Mouse (Mus musculus): ENCODE measurements around the gene Akna. TPM values are rescaled to one million over a fixed set of nuclear protein-coding genes. Genes with fewer than 3 reads are reported as not detected.

Akna gene
- 284 to 329 TPM (median 303 TPM) in 4 replicates for total RNA-seq (2023; ENCODE audit: inconsistent age)

GRCm38 (mm10) chr4:63403040-63403959 lies at the start of gene Akna:
Gene Akna, minus strand, starts transcription at chr4:63403354.

GRCm38 (mm10) chr4:63362150-63362549 lies 41.0 kb downstream of the Akna start, which contains the start of gene Orm2:
Gene Orm2, plus strand, starts transcription at chr4:63362449.

GRCm38 (mm10) chr4:63355877-63356665 lies 47.1 kb downstream of the Akna start, which contains the start of gene Orm3:
Gene Orm3, plus strand, starts transcription at chr4:63356162.

GRCm38 (mm10) chr4:63344295-63344694 lies 58.9 kb downstream of the Akna start, which contains the start of gene Orm1:
Gene Orm1, plus strand, starts transcription at chr4:63344560.

Other genes with a start within 250 kb of the Akna start
- not detected in 4 replicates for gene Ambp, start 248.6 kb downstream of the Akna start, total RNA-seq (2023; ENCODE audit: inconsistent age)
- gene Kif12, start 231.2 kb downstream of the Akna start, total RNA-seq (2023; ENCODE audit: inconsistent age), result not detected in 4 replicates
- 7.4 to 10.4 TPM (median 9.2 TPM) in 4 replicates for gene Col27a1, start 189.3 kb downstream of the Akna start, total RNA-seq (2023; ENCODE audit: inconsistent age)
- not detected in 4 replicates for gene Orm1, start 58.8 kb downstream of the Akna start, total RNA-seq (2023; ENCODE audit: inconsistent age)
- not detected in 4 replicates for gene Orm3, start 47.2 kb downstream of the Akna start, total RNA-seq (2023; ENCODE audit: inconsistent age)
- gene Orm2, start 40.9 kb downstream of the Akna start, total RNA-seq (2023; ENCODE audit: inconsistent age), result not detected in 4 replicates
- gene Whrn, start 92.6 kb upstream of the Akna start, total RNA-seq (2023; ENCODE audit: inconsistent age), result 56.8 to 74.0 TPM (median 63.1 TPM) in 4 replicates
- gene Atp6v1g1, start 141.4 kb upstream of the Akna start, total RNA-seq (2023; ENCODE audit: inconsistent age), result 73.5 to 90.7 TPM (median 80.9 TPM) in 4 replicates
- gene Tmem268, start 155.4 kb upstream of the Akna start, total RNA-seq (2023; ENCODE audit: inconsistent age), result 17.9 to 22.8 TPM (median 19.4 TPM) in 4 replicates
- gene Gm11213, start 201.9 kb upstream of the Akna start, total RNA-seq (2023; ENCODE audit: inconsistent age), result not detected in 4 replicates
- gene Tex48, start 219.1 kb upstream of the Akna start, total RNA-seq (2023; ENCODE audit: inconsistent age), result not detected in 4 replicates